Mouse (Mus musculus) naive thymus-derived CD4-positive, alpha-beta T cell, adult 2 months (primary cell): Measurements from ENCODE around the gene Pcbp1.

Source experiments
- DNase-seq: peaks from one replicate; pipeline ENCODE4 v3.0.0-alpha.2; 2011; ENCODE audit warnings: low read depth

Gene Pcbp1

GRCm38 (mm10) chr6:86526032-86526960, at the start of gene Pcbp1:
Gene Pcbp1, minus strand, starts transcription at chr6:86526321.
- peak; percentile 98 for DNase-seq

GRCm38 (mm10) chr6:86574495-86574894, 48.4 kb upstream of the Pcbp1 start:
- DNase-seq: no peak

GRCm38 (mm10) chr6:86570830-86571229, 44.7 kb upstream of the Pcbp1 start:
- peak; percentile 77 for DNase-seq

GRCm38 (mm10) chr6:86569461-86569820, 43.3 kb upstream of the Pcbp1 start:
- peak; percentile 67 for DNase-seq

- no peak for DNase-seq
These were observed 42.8 kb upstream of the Pcbp1 start for GRCm38 (mm10) chr6:86568816-86569460.

- no peak for DNase-seq
These were observed 39.7 kb upstream of the Pcbp1 start for GRCm38 (mm10) chr6:86565782-86566181.

- peak; percentile 36 for DNase-seq
These were observed 31.1 kb upstream of the Pcbp1 start for GRCm38 (mm10) chr6:86557182-86557581.

GRCm38 (mm10) chr6:86556345-86557058, 30.4 kb upstream of the Pcbp1 start:
- DNase-seq: no peak

GRCm38 (mm10) chr6:86550587-86550986, 24.5 kb upstream of the Pcbp1 start:
- DNase-seq: no peak

GRCm38 (mm10) chr6:86547880-86548367, 21.8 kb upstream of the Pcbp1 start:
- peak; percentile 42 for DNase-seq

GRCm38 (mm10) chr6:86547228-86547755, 21.2 kb upstream of the Pcbp1 start:
- no peak for DNase-seq

GRCm38 (mm10) chr6:86545236-86545635, 19.1 kb upstream of the Pcbp1 start:
- DNase-seq: peak; percentile 75

GRCm38 (mm10) chr6:86543869-86544268, 17.7 kb upstream of the Pcbp1 start:
- no peak for DNase-seq

GRCm38 (mm10) chr6:86543060-86543459, 16.9 kb upstream of the Pcbp1 start:
- DNase-seq: no peak

- DNase-seq: peak; percentile 60
These were observed 15.5 kb upstream of the Pcbp1 start for GRCm38 (mm10) chr6:86541650-86542049.

- peak; percentile 43 for DNase-seq
These were observed 2.3 kb upstream of the Pcbp1 start for GRCm38 (mm10) chr6:86528451-86528785.

- peak; percentile 64 for DNase-seq
These were observed 1.8 kb upstream of the Pcbp1 start for GRCm38 (mm10) chr6:86527766-86528450.

- peak; percentile 93 for DNase-seq
These were observed 1.0 kb upstream of the Pcbp1 start for GRCm38 (mm10) chr6:86526961-86527740.

- peak; percentile 75 for DNase-seq
These were observed 482 bp downstream of the Pcbp1 start for GRCm38 (mm10) chr6:86525646-86526031.

- DNase-seq: no peak
These were observed 1.1 kb downstream of the Pcbp1 start for GRCm38 (mm10) chr6:86524879-86525645.
